Mouse (Mus musculus): ENCODE results near the gene Pten.

DNA sequence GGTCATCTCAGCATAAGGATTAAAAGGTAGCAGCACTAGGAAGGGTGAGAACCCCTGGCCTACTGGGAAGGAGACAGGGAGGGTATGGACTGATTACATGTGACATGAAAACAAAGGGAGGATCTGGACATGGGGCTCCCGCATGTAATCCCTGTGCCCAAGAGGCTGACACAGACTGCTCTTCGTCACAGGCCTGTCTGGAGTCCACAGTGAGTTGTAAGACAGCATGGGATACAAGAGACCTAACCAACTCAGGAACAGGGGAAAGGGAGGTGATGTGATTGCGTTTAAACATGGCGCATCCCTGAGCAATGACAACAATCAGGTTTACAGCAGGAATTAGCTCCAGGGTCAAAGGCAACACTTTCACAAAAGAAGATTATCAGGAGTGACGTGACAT is 48.3 kb upstream of the Pten start:
- no peak for TF ChIP-seq POLR2A (IDR thresholded peaks at IDR 0.05; ENCODE audit: low read depth, low read length)
- no peak for TF ChIP-seq CTCF (IDR thresholded peaks at IDR 0.05; ENCODE audit: extremely low read depth, insufficient read depth, insufficient read length, insufficient replicate concordance)

Data from spleen, adult 2 months (tissue).